22 mouse cellular contexts compared by ENCODE assay signal in genomic region chr13:54436666-54437065, GRCm38 (mm10). TPM values are rescaled to one million over a fixed set of nuclear protein-coding genes. Genes with fewer than 3 reads are reported as not detected.
DNase-seq lines count a peak whose midpoint lies in the region; ATAC-seq and TF ChIP-seq lines count a peak whose summit lies in the region.
"Had no signal": no experiment of that assay in that cellular context is flagged by ENCODE, and none has a peak within 500 bp of the region (broad histone marks: within the 10 kb centered on the region; RNA-seq: fewer than 3 reads in every experiment).

No protein-coding gene starts in this region.

- WGBS in intestine, embryonic 15.5 days, result 49% methylated on average over 5 of the region's 5 CpGs
- 31% methylated on average over 5 of the region's 5 CpGs for WGBS in intestine, postnatal 0 days
- 60% methylated on average over 5 of the region's 5 CpGs for WGBS in lung, postnatal 0 days

- DNase-seq in kidney, postnatal 10 days, result peak; percentile 70
- no peak for DNase-seq in kidney, postnatal 36 days
- DNase-seq in lung, postnatal 10 days, result peak; percentile 63
- no peak for DNase-seq in lung, postnatal 0 days (ENCODE audit: low spot score)
- DNase-seq in NIH3T3 (ENCODE audit: low read depth), result peak; percentile 14
- DNase-seq in left cerebral cortex, adult 8-10 months (ENCODE audit: low spot score in 2 of 2), result no peak
- DNase-seq: adrenal gland, postnatal 10 days; cerebellum, adult 11 months; cerebellum, adult 8-10 months; cerebellum, postnatal 14 days; embryo, embryonic 11 days; gastrocnemius, adult 2 months; gastrocnemius, postnatal 25 days; heart, postnatal 36 days had no signal

- no peak for TF ChIP-seq EP300 in lung, postnatal 0 days (IDR thresholded peaks at IDR 0.05)

- H3K9ac ChIP-seq in intestine, embryonic 15.5 days, result no peak overlapping the region
- no peak overlapping the region for H3K9ac ChIP-seq in intestine, postnatal 0 days (ENCODE audit: low read depth, low read length)
- no peak overlapping the region for H3K9ac ChIP-seq in lung, postnatal 0 days (replicated peaks; ENCODE audit: low read depth)
- H3K9ac ChIP-seq: embryonic facial prominence, embryonic 15.5 days; heart, embryonic 15.5 days; hindbrain, embryonic 12.5 days had no signal

- H3K27me3 ChIP-seq in intestine, embryonic 15.5 days (replicated peaks), result no peaks in the 10 kb centered on the region
- no peaks in the 10 kb centered on the region for H3K27me3 ChIP-seq in intestine, postnatal 0 days (replicated peaks; ENCODE audit: control insufficient read depth, insufficient read depth, low read length)
- no peaks in the 10 kb centered on the region for H3K27me3 ChIP-seq in lung, postnatal 0 days (replicated peaks; ENCODE audit: insufficient read depth, low read length)
- H3K27me3 ChIP-seq: embryonic facial prominence, embryonic 15.5 days; heart, embryonic 15.5 days; hindbrain, embryonic 12.5 days had no signal

- TF ChIP-seq CTCF in intestine, postnatal 0 days (IDR thresholded peaks at IDR 0.05; ENCODE audit: low read depth), result no peak
- no peak for TF ChIP-seq CTCF in lung, postnatal 0 days (IDR thresholded peaks at IDR 0.05)

- H3K4me1 ChIP-seq in intestine, embryonic 15.5 days (replicated peaks), result no peaks in the 10 kb centered on the region
- peaks cover 2% of the 10 kb centered on the region; the same call in 1 of the 2 replicates for H3K4me1 ChIP-seq in intestine, postnatal 0 days (replicated peaks; ENCODE audit: control insufficient read depth, insufficient read depth, low read length)
- no peaks in the 10 kb centered on the region for H3K4me1 ChIP-seq in lung, postnatal 0 days (ENCODE audit: insufficient read depth, low read depth, low read length)
- H3K4me1 ChIP-seq: heart, embryonic 15.5 days; hindbrain, embryonic 12.5 days had no signal

- H3K36me3 ChIP-seq in intestine, embryonic 15.5 days, result no peaks in the 10 kb centered on the region
- H3K36me3 ChIP-seq in intestine, postnatal 0 days (ENCODE audit: control insufficient read depth, insufficient read depth), result no peaks in the 10 kb centered on the region
- no peaks in the 10 kb centered on the region for H3K36me3 ChIP-seq in lung, postnatal 0 days (ENCODE audit: insufficient read depth, low read length)
- H3K36me3 ChIP-seq: embryonic facial prominence, embryonic 15.5 days; forebrain, embryonic 10.5 days; heart, embryonic 15.5 days; hindbrain, embryonic 12.5 days had no signal

- 0 out of 2 replicates have a peak overlapping the region, but pooled peaks have one; percentile 27 for H3K27ac ChIP-seq in intestine, embryonic 15.5 days
- no peak overlapping the region; the same call in 1 of the 2 replicates for H3K27ac ChIP-seq in intestine, postnatal 0 days (ENCODE audit: low read depth, low read length)
- no peak overlapping the region for H3K27ac ChIP-seq in lung, postnatal 0 days (ENCODE audit: low read length)
- H3K27ac ChIP-seq: embryonic facial prominence, embryonic 15.5 days; forebrain, embryonic 10.5 days; gastrocnemius, adult 2 months; heart, embryonic 15.5 days; hindbrain, embryonic 12.5 days had no signal

- no peaks in the 10 kb centered on the region for H3K9me3 ChIP-seq in intestine, embryonic 15.5 days
- no peaks in the 10 kb centered on the region for H3K9me3 ChIP-seq in intestine, postnatal 0 days (ENCODE audit: control insufficient read depth)
- no peaks in the 10 kb centered on the region for H3K9me3 ChIP-seq in lung, postnatal 0 days (ENCODE audit: low read length)
- H3K9me3 ChIP-seq: embryonic facial prominence, embryonic 15.5 days; forebrain, embryonic 10.5 days; heart, embryonic 15.5 days; hindbrain, embryonic 12.5 days had no signal

- H3K4me3 ChIP-seq in intestine, embryonic 15.5 days (replicated peaks), result no peak overlapping the region
- no peak overlapping the region for H3K4me3 ChIP-seq in intestine, postnatal 0 days (ENCODE audit: low read depth, low read length)
- no peak overlapping the region for H3K4me3 ChIP-seq in lung, postnatal 0 days (ENCODE audit: low read depth, low read length)
- H3K4me3 ChIP-seq: embryonic facial prominence, embryonic 15.5 days; erythroblast, embryonic 14.5 days; forebrain, embryonic 10.5 days; gastrocnemius, adult 2 months; heart, embryonic 15.5 days; hindbrain, embryonic 12.5 days had no signal

- ATAC-seq in intestine, embryonic 15.5 days, result no peak
- no peak for ATAC-seq in intestine, postnatal 0 days
- no peak for ATAC-seq in lung, postnatal 0 days
- ATAC-seq: forebrain, embryonic 14.5 days had no signal

- H3K4me2 ChIP-seq in intestine, embryonic 15.5 days (replicated peaks), result no peak overlapping the region
- no peak overlapping the region for H3K4me2 ChIP-seq in intestine, postnatal 0 days (replicated peaks; ENCODE audit: low read depth)
- no peak overlapping the region for H3K4me2 ChIP-seq in lung, postnatal 0 days (replicated peaks; ENCODE audit: low read depth, low read length)
- H3K4me2 ChIP-seq: embryonic facial prominence, embryonic 15.5 days; heart, embryonic 15.5 days; hindbrain, embryonic 12.5 days had no signal

RNA-seq across cellular contexts. Expression of gene Thoc3, which starts 32.0 kb away (rescaled TPM):
- 100 and 101 TPM in 2 replicates for polyA plus RNA-seq in intestine, embryonic 15.5 days (2015; fragmentation: Nextera tagmentation; extraction: Ambion mirVana)
- 37.8 and 38.5 TPM in 2 replicates for polyA plus RNA-seq in intestine, postnatal 0 days (2015; fragmentation: Nextera tagmentation; extraction: Ambion mirVana)
- polyA plus RNA-seq in lung, postnatal 0 days (2015; fragmentation: Nextera tagmentation; extraction: Ambion mirVana), result 56.5 and 60.8 TPM in 2 replicates
- 10 to 100 TPM; 31.2 to 37.2 (median 35.5) TPM for total RNA-seq in left cerebral cortex, adult 8-10 months (2022)

Comparison
In these comparisons a context has a peak if more than half of its experiments do, and no peak if none do; other contexts are left out.
1. DNase-seq: peak in kidney, postnatal 10 days (single experiment), lung, postnatal 10 days (single experiment) and NIH3T3 (single experiment); none in kidney, postnatal 36 days (0 of 2), lung, postnatal 0 days (single experiment) and left cerebral cortex, adult 8-10 months (0 of 2).